Mouse (Mus musculus) lung, embryonic 16.5 days (tissue): Measurements from ENCODE around the gene Trim31. TPM values are rescaled to one million over a fixed set of nuclear protein-coding genes. Genes with fewer than 3 reads are reported as not detected.
A peak's percentile ranks its signal among the peaks of the same experiment; 100 is the strongest.

Source experiments
- ATAC-seq: fragments of 200-750 bp; cut with Nextera tagmentation; 2 replicates; pipeline ENCODE4 v1.8.0; 2017; ENCODE audit warnings: low read depth, mild to moderate bottlenecking, moderate library complexity
- H3K27ac ChIP-seq: fragments of 300-500 bp; sonication (generic); 2 replicates; pipeline ENCODE4 v1.5.1; 2014; ENCODE audit warnings: mild to moderate bottlenecking, control low read depth, low read length
- H3K27me3 ChIP-seq: fragments of 300-500 bp; sonication (generic); 2 replicates; pipeline ENCODE4 v1.6.1; 2014; ENCODE audit warnings: low read depth, low read length, mixed read lengths; ENCODE audit not compliant: control insufficient read depth, insufficient read depth
- H3K36me3 ChIP-seq: fragments of 300-500 bp; sonication (generic); 2 replicates; pipeline ENCODE4 v1.6.1; 2014; ENCODE audit warnings: low read length; ENCODE audit not compliant: control insufficient read depth, insufficient read depth
- H3K4me1 ChIP-seq: fragments of 300-500 bp; sonication (generic); replicated peaks from 2 replicates; pipeline ENCODE4 v1.6.1; 2014; ENCODE audit warnings: low read length, mixed read lengths; ENCODE audit not compliant: control insufficient read depth, insufficient read depth
- H3K4me2 ChIP-seq: fragments of 300-500 bp; sonication (generic); 2 replicates; pipeline ENCODE4 v1.6.1; 2014; ENCODE audit warnings: low read depth, low read length, control low read depth
- H3K4me3 ChIP-seq: fragments of 300-500 bp; sonication (generic); 2 replicates; pipeline ENCODE4 v1.5.1; 2014; ENCODE audit warnings: mild to moderate bottlenecking, low read length, control low read depth
- H3K9ac ChIP-seq: fragments of 300-500 bp; sonication (generic); 2 replicates; pipeline ENCODE4 v1.6.1; 2014; ENCODE audit warnings: low read length, control low read depth
- H3K9me3 ChIP-seq: fragments of 300-500 bp; sonication (generic); 2 replicates; pipeline ENCODE4 v1.6.1; 2016; ENCODE audit warnings: low read length; ENCODE audit not compliant: control insufficient read depth
- WGBS: fragments of 180-500 bp; shearing (Covaris S2); extraction: QIAGEN DNeasy Blood & Tissue Kit; methylation state at CpG from one replicate; pipeline ENCODE4 v1.1.7; 2014; 5-methylcytosine and 5-hydroxymethylcytosine counted together
- polyA plus RNA-seq: library from polyadenylated mRNA; unstranded; fragments of >200 nt; fragmentation: Nextera tagmentation; extraction: Ambion mirVana; gene quantifications from 2 replicates; pipeline ENCODE4 v1.2.1, GENCODE M21; 2015

The Trim31 gene
- 0.13 TPM in 1 of 2 replicates, not detected in the other for polyA plus RNA-seq

GRCm38 (mm10) chr17:36897552-36898205, at the start of gene Trim31:
Gene Trim31, plus strand, starts transcription at chr17:36898118.
- WGBS = 52% methylated on average over 6 of the region's 6 CpGs
- no peak within 1 kb of the TSS for H3K4me3 ChIP-seq

GRCm38 (mm10) chr17:36848911-36849310, 49.0 kb upstream of the Trim31 start:
- H3K27ac ChIP-seq = no peak overlapping the region
- WGBS = 79% methylated on average over 5 of the region's 5 CpGs
- H3K27me3 ChIP-seq = no peaks in the 10 kb centered on the region
- H3K9me3 ChIP-seq = no peaks in the 10 kb centered on the region
- no peak overlapping the region for H3K4me3 ChIP-seq
- peaks cover 11% of the 10 kb centered on the region; the same call in 1 of the 2 replicates for H3K4me1 ChIP-seq
- ATAC-seq = no peak
- H3K36me3 ChIP-seq = peaks cover 5% of the 10 kb centered on the region; the same call in 1 of the 2 replicates
- H3K4me2 ChIP-seq = no peak overlapping the region
- no peak overlapping the region for H3K9ac ChIP-seq

More at GRCm38 (mm10) chr17:36897552-36898205, at the start of gene Trim31:
- Histone ChIP-seq H3K9me3 (no peaks in the 10 kb centered on the region), H3K4me1 (no peaks in the 10 kb centered on the region), H3K9ac (no peak within 1 kb of the TSS), H3K27me3 (no peaks in the 10 kb centered on the region), H3K36me3 (no peaks in the 10 kb centered on the region), H3K27ac (no peak within 1 kb of the TSS), H3K4me2 (no peak within 1 kb of the TSS)
- no peak for ATAC-seq

- no peak overlapping the region for H3K27ac ChIP-seq
- 76% methylated on average over 2 of the region's 2 CpGs for WGBS
- H3K4me1 ChIP-seq = peaks cover 7% of the 10 kb centered on the region; the same call in 1 of the 2 replicates
- H3K9me3 ChIP-seq = no peaks in the 10 kb centered on the region
- ATAC-seq = peak; percentile 72
- H3K4me2 ChIP-seq = no peak overlapping the region
- H3K9ac ChIP-seq = no peak overlapping the region
- peaks cover 10% of the 10 kb centered on the region for H3K36me3 ChIP-seq
- no peak overlapping the region for H3K4me3 ChIP-seq
- H3K27me3 ChIP-seq = no peaks in the 10 kb centered on the region
Observed at GRCm38 (mm10) chr17:36849992-36850391, 47.9 kb upstream of the Trim31 start.

- H3K27me3 ChIP-seq = no peaks in the 10 kb centered on the region
- H3K36me3 ChIP-seq = peaks cover 12% of the 10 kb centered on the region
- peaks cover 7% of the 10 kb centered on the region; the same call in 1 of the 2 replicates for H3K4me1 ChIP-seq
- H3K4me3 ChIP-seq = no peak overlapping the region
- no peak overlapping the region for H3K4me2 ChIP-seq
- H3K9me3 ChIP-seq = no peaks in the 10 kb centered on the region
- H3K9ac ChIP-seq = no peak overlapping the region
- 65% methylated on average over 5 of the region's 5 CpGs for WGBS
- H3K27ac ChIP-seq = no peak overlapping the region
- no peak; the same call in 1 of the 2 replicates for ATAC-seq
Observed at GRCm38 (mm10) chr17:36851200-36851599, 46.7 kb upstream of the Trim31 start.

GRCm38 (mm10) chr17:36851627-36852026, 46.3 kb upstream of the Trim31 start:
- Histone ChIP-seq H3K36me3 (peaks cover 16% of the 10 kb centered on the region), H3K9me3 (no peaks in the 10 kb centered on the region), H3K27ac (no peak overlapping the region), H3K4me2 (no peak overlapping the region), H3K27me3 (no peaks in the 10 kb centered on the region), H3K4me3 (no peak overlapping the region), H3K4me1 (peaks cover 7% of the 10 kb centered on the region; the same call in 1 of the 2 replicates), H3K9ac (no peak overlapping the region)
- 59% methylated on average over 5 of the region's 5 CpGs for WGBS
- no peak for ATAC-seq

- Histone ChIP-seq H3K4me3 (no peak overlapping the region), H3K36me3 (peaks cover 31% of the 10 kb centered on the region), H3K27me3 (no peaks in the 10 kb centered on the region), H3K4me2 (no peak overlapping the region), H3K9me3 (no peaks in the 10 kb centered on the region), H3K27ac (no peak overlapping the region), H3K9ac (no peak overlapping the region), H3K4me1 (peaks cover 2% of the 10 kb centered on the region; the same call in 1 of the 2 replicates)
- ATAC-seq = no peak
- WGBS = 92% methylated on average over 3 of the region's 3 CpGs
Observed at GRCm38 (mm10) chr17:36855484-36855883, 42.4 kb upstream of the Trim31 start.

- Histone ChIP-seq H3K9ac (no peak overlapping the region), H3K4me1 (0 out of 2 replicates have a peak, but pooled peaks cover under 1% of the 10 kb centered on the region), H3K27me3 (no peaks in the 10 kb centered on the region), H3K4me3 (no peak overlapping the region), H3K4me2 (no peak overlapping the region), H3K9me3 (no peaks in the 10 kb centered on the region), H3K27ac (no peak overlapping the region), H3K36me3 (peaks cover 31% of the 10 kb centered on the region)
- ATAC-seq = no peak
- 85% methylated on average over 4 of the region's 4 CpGs for WGBS
Observed at GRCm38 (mm10) chr17:36856236-36856635, 41.7 kb upstream of the Trim31 start.

- H3K9ac ChIP-seq = no peak overlapping the region
- no peaks in the 10 kb centered on the region for H3K4me1 ChIP-seq
- no peak for ATAC-seq
- no peaks in the 10 kb centered on the region for H3K27me3 ChIP-seq
- no peak overlapping the region for H3K4me2 ChIP-seq
- H3K4me3 ChIP-seq = no peak overlapping the region
- peaks cover 29% of the 10 kb centered on the region for H3K36me3 ChIP-seq
- 86% methylated on average over 3 of the region's 3 CpGs for WGBS
- no peak overlapping the region for H3K27ac ChIP-seq
- H3K9me3 ChIP-seq = no peaks in the 10 kb centered on the region
Observed at GRCm38 (mm10) chr17:36858181-36858580, 39.7 kb upstream of the Trim31 start.

- H3K9me3 ChIP-seq = no peaks in the 10 kb centered on the region
- WGBS = 34% methylated on average over 2 of the region's 2 CpGs
Observed at GRCm38 (mm10) chr17:36861680-36862079, 36.2 kb upstream of the Trim31 start.

More at GRCm38 (mm10) chr17:36861680-36862079, 36.2 kb upstream of the Trim31 start:
- Histone ChIP-seq H3K36me3 (peaks cover 14% of the 10 kb centered on the region), H3K4me1 (0 out of 2 replicates have a peak, but pooled peaks cover under 1% of the 10 kb centered on the region), H3K4me2 (no peak overlapping the region), H3K27ac (no peak overlapping the region), H3K9ac (no peak overlapping the region), H3K4me3 (no peak overlapping the region), H3K27me3 (peaks cover 15% of the 10 kb centered on the region)
- ATAC-seq = no peak
